10 mouse cellular contexts compared by ENCODE assay signal in the genomic region with DNA sequence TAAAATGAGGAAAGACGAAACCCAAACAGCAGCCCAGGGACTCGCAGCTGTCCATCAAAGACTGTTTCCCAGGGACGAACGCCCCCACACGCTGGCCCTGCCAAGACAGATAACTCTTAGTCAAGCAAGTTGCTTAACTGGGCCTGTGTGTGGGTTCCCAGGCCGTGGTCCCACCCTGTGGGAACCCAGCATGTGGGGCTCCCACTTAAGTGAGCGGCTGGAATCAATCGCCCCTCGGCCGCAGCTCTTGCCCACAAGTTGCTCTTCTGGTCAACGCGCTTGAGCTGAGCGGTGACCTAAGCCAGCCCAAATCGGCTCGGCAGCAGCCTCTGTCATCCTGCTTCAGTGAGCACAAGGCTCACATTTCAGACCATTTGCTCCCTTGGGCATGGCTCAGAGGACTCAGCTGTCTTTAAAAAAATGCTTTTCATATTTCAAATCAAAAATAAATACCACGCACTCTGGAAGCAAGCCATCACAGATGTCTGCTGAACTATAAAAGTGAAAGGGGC. TPM values are rescaled to one million over a fixed set of nuclear protein-coding genes. Genes with fewer than 3 reads are reported as not detected.
A peak's percentile ranks its signal among the peaks of the same experiment; 100 is the strongest.
DNase-seq lines count a peak whose midpoint lies in the region; ATAC-seq and TF ChIP-seq lines count a peak whose summit lies in the region.
"Had no signal": no experiment of that assay in that cellular context is flagged by ENCODE, and none has a peak within 500 bp of the region (broad histone marks: within the 10 kb centered on the region; RNA-seq: fewer than 3 reads in every experiment).

No protein-coding gene starts in this region.

- H3K4me3 ChIP-seq in kidney, adult 2 months (ENCODE audit: insufficient read depth, low read depth, low read length) = no peak overlapping the region
- H3K4me3 ChIP-seq: hindbrain, embryonic 15.5 days; neural tube, embryonic 12.5 days had no signal

- intact Hi-C loops in heart, postnatal 25 days (cut with DNase I) = no loop called here

- DNase-seq in kidney, adult 2 months = peak; percentile 57
- no peak for DNase-seq in kidney, adult 11 months
- DNase-seq in 3134 (ENCODE audit: extremely low read depth, insufficient read length, low spot score) = peak; percentile 84
- peak; percentile 36 to 56 for DNase-seq in adrenal gland, postnatal 36 days
- DNase-seq in heart, postnatal 25 days (ENCODE audit: low spot score) = peak; percentile 50
- no peak for DNase-seq in urinary bladder, postnatal 25 days (ENCODE audit: low spot score)

- TF ChIP-seq CTCF in kidney, adult 2 months (conservative IDR thresholded peaks at IDR 0.05; ENCODE audit: insufficient read depth, insufficient read length, low read depth, low read length) = no peak

- peaks cover 44% of the 10 kb centered on the region for H3K4me1 ChIP-seq in kidney, adult 2 months (ENCODE audit: control insufficient read depth, insufficient read depth, low read length)

- no peak for ATAC-seq in activated CD4-positive, CD25-positive, alpha-beta regulatory T cell, adult 4 months
- ATAC-seq in megakaryocyte-erythroid progenitor cell, adult 5-6 weeks (replicated peaks; ENCODE audit: low FRiP score, low TSS enrichment, poor library complexity, severe bottlenecking) = no peak

- H3K36me3 ChIP-seq in kidney, adult 2 months (ENCODE audit: control insufficient read depth, insufficient read depth, low read length) = no peaks in the 10 kb centered on the region
- H3K36me3 ChIP-seq: hindbrain, embryonic 15.5 days; neural tube, embryonic 12.5 days had no signal

- H3K27ac ChIP-seq in kidney, adult 2 months (ENCODE audit: insufficient read depth, low read depth, low read length) = peak overlapping the region; percentile 25; the same call in 1 of the 2 replicates
- H3K27ac ChIP-seq: hindbrain, embryonic 15.5 days; neural tube, embryonic 12.5 days had no signal

- TF ChIP-seq POLR2A in kidney, adult 2 months (IDR thresholded peaks at IDR 0.05; ENCODE audit: low read depth, low read length) = no peak

- no peaks in the 10 kb centered on the region for H3K27me3 ChIP-seq in kidney, adult 2 months (replicated peaks; ENCODE audit: control insufficient read depth, insufficient read depth, low read length)
- H3K27me3 ChIP-seq: hindbrain, embryonic 15.5 days; neural tube, embryonic 12.5 days had no signal

- WGBS in kidney, adult 2 months = 46% methylated on average over 16 of the region's 16 CpGs

RNA-seq across cellular contexts. Expression of a gene that starts 55.2 kb away (rescaled TPM):
- polyA plus RNA-seq in kidney, adult 2 months (2012; rRNA removed) = 33.5 and 37.0 TPM in 2 replicates
- 10 to 100 TPM; 28.6 to 48.3 TPM for total RNA-seq in adrenal gland, postnatal 36 days (2021)
- 10 to 100 TPM; 14.0 to 14.5 TPM for total RNA-seq in heart, postnatal 25 days (2021)
- 10 to 100 TPM; 15.0 to 16.8 TPM for polyA plus RNA-seq in activated CD4-positive, CD25-positive, alpha-beta regulatory T cell, adult 4 months (2017; shearing (Covaris generic))
- 14.1 and 19.7 TPM in 2 replicates for total RNA-seq in megakaryocyte-erythroid progenitor cell, adult 5-6 weeks (2014; fragmentation: Nextera tagmentation)
- 11.9 and 15.9 TPM in 2 replicates for total RNA-seq in megakaryocyte-erythroid progenitor cell, adult 5-6 weeks (2017)

Comparison
In these comparisons a context has a peak if more than half of its experiments do, and no peak if none do; other contexts are left out.
1. DNase-seq: peak in kidney, adult 2 months (single experiment), 3134 (single experiment), adrenal gland, postnatal 36 days (2 of 2) and heart, postnatal 25 days (single experiment); none in kidney, adult 11 months (single experiment) and urinary bladder, postnatal 25 days (single experiment).